Mouse (Mus musculus) hindbrain, embryonic 16.5 days (tissue): ENCODE data around the gene Abca17. TPM values are rescaled to one million over a fixed set of nuclear protein-coding genes. Genes with fewer than 3 reads are reported as not detected.

Source experiments
- ATAC-seq: fragments of 200-750 bp; cut with Nextera tagmentation; 2 replicates; pipeline ENCODE4 v1.8.0; 2017; ENCODE audit warnings: moderate TSS enrichment, moderate library complexity
- H3K27ac ChIP-seq: fragments of 300-500 bp; sonication (generic); 2 replicates; pipeline ENCODE4 v1.5.1; 2014; ENCODE audit warnings: low read depth, mild to moderate bottlenecking, control low read depth, low read length, moderate library complexity
- H3K27me3 ChIP-seq: fragments of 300-500 bp; sonication (generic); replicated peaks from 2 replicates; pipeline ENCODE4 v1.6.1; 2014; ENCODE audit warnings: low read length; ENCODE audit not compliant: control insufficient read depth, insufficient read depth
- H3K36me3 ChIP-seq: fragments of 300-500 bp; sonication (generic); 2 replicates; pipeline ENCODE4 v1.6.1; 2014; ENCODE audit warnings: mild to moderate bottlenecking, low read length, moderate library complexity, mixed read lengths; ENCODE audit not compliant: control insufficient read depth, insufficient read depth
- H3K4me1 ChIP-seq: fragments of 300-500 bp; sonication (generic); 2 replicates; pipeline ENCODE4 v1.6.1; 2014; ENCODE audit warnings: low read depth, low read length; ENCODE audit not compliant: control insufficient read depth, insufficient read depth
- H3K4me2 ChIP-seq: fragments of 300-500 bp; sonication (generic); 2 replicates; pipeline ENCODE4 v1.6.1; 2014; ENCODE audit warnings: mild to moderate bottlenecking, low read length, control low read depth, moderate library complexity
- H3K4me3 ChIP-seq: fragments of 300-500 bp; sonication (generic); 2 replicates; pipeline ENCODE4 v1.5.1; 2014; ENCODE audit warnings: mild to moderate bottlenecking, low read length, control low read depth, moderate library complexity
- H3K9ac ChIP-seq: fragments of 300-500 bp; sonication (generic); 2 replicates; pipeline ENCODE4 v1.6.1; 2014; ENCODE audit warnings: low read depth, mild to moderate bottlenecking, control low read depth, low read length, moderate library complexity
- H3K9me3 ChIP-seq: fragments of 300-500 bp; sonication (generic); 2 replicates; pipeline ENCODE4 v1.6.1; 2014; ENCODE audit warnings: mild to moderate bottlenecking, low read length, moderate library complexity; ENCODE audit not compliant: control insufficient read depth
- WGBS: fragments of 180-500 bp; shearing (Covaris S2); extraction: QIAGEN DNeasy Blood & Tissue Kit; methylation state at CpG from one replicate; pipeline ENCODE4 v1.1.7; 2014; 5-methylcytosine and 5-hydroxymethylcytosine counted together
- polyA plus RNA-seq: library from polyadenylated mRNA; unstranded; fragments of >200 nt; fragmentation: Nextera tagmentation; extraction: Ambion mirVana; gene quantifications from 2 replicates; pipeline ENCODE4 v1.2.1, GENCODE M21; 2015

Gene Abca17
- polyA plus RNA-seq, 1 experiment from 2014 or later, result 1.2 TPM

DNA sequence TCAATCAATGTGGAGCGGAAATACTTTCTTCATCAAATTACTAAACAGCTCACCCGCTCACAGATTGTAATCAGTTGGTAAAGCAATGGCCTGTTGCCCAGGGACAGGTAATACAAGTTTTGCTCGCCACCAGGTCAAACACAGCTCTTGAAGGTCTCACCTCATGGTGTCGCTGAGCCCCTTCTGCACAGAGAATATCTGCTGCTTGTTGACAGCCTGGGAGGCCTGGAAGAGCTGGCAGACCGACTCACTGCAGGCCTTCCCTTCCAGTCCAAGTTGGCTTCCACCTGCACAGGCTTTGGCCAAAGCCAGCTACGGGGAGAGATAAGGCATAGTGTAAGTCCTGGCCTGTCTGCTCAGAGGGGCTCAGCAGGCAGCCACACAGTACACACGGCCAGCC, 113.9 kb downstream of the Abca17 start:
- H3K36me3 ChIP-seq, result peaks cover 30% of the 10 kb centered on the region
- H3K4me3 ChIP-seq, result no peak overlapping the region
- H3K9me3 ChIP-seq, result no peaks in the 10 kb centered on the region
- ATAC-seq, result no peak
- no peak overlapping the region for H3K27ac ChIP-seq
- no peak overlapping the region for H3K9ac ChIP-seq
- no peak overlapping the region for H3K4me2 ChIP-seq
- H3K27me3 ChIP-seq, result no peaks in the 10 kb centered on the region
- H3K4me1 ChIP-seq, result no peaks in the 10 kb centered on the region
- WGBS, result 92% methylated on average over 7 of the region's 7 CpGs

GRCm38 (mm10) chr17:24236479-24236878, 114.4 kb downstream of the Abca17 start:
- 97% methylated on average over 1 of the region's 1 CpGs for WGBS
- H3K4me3 ChIP-seq, result no peak overlapping the region
- no peak for ATAC-seq
- H3K36me3 ChIP-seq, result peaks cover 30% of the 10 kb centered on the region
- H3K4me1 ChIP-seq, result no peaks in the 10 kb centered on the region
- no peak overlapping the region for H3K27ac ChIP-seq
- no peak overlapping the region for H3K4me2 ChIP-seq
- no peak overlapping the region for H3K9ac ChIP-seq
- no peaks in the 10 kb centered on the region for H3K27me3 ChIP-seq
- no peaks in the 10 kb centered on the region for H3K9me3 ChIP-seq

- H3K9me3 ChIP-seq, result no peaks in the 10 kb centered on the region
- no peak overlapping the region for H3K4me2 ChIP-seq
- no peaks in the 10 kb centered on the region for H3K27me3 ChIP-seq
- no peaks in the 10 kb centered on the region for H3K4me1 ChIP-seq
- 92% methylated on average over 7 of the region's 7 CpGs for WGBS
- no peak for ATAC-seq
- H3K36me3 ChIP-seq, result peaks cover 22% of the 10 kb centered on the region
- H3K27ac ChIP-seq, result no peak overlapping the region
- H3K4me3 ChIP-seq, result no peak overlapping the region
- H3K9ac ChIP-seq, result no peak overlapping the region
Measured at GRCm38 (mm10) chr17:24227941-24228340, 122.9 kb downstream of the Abca17 start.

DNA sequence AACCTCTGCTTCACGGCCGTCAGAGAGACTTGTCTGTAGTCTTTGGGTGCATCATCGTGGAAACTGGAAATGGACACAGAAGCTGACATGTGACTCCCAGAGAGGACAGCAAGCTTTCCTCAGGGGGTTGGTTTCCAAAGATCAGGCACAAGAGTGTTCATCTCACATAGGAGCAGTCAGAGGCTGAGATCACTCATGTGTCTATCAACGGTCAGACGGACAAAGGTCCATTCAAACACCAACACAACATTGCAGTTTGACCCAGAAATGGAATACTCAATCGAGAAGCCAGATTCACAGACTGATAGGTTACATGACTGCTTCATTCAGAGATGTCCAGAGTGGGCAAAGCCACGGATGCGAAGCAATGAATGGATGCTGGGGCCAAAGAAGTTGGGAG, 124.1 kb downstream of the Abca17 start:
- no peak for ATAC-seq
- Histone ChIP-seq H3K9me3 (no peaks in the 10 kb centered on the region), H3K4me3 (no peak overlapping the region), H3K27ac (no peak overlapping the region), H3K4me1 (no peaks in the 10 kb centered on the region), H3K9ac (no peak overlapping the region), H3K4me2 (no peak overlapping the region), H3K27me3 (no peaks in the 10 kb centered on the region), H3K36me3 (peaks cover 20% of the 10 kb centered on the region; the same call in 1 of the 2 replicates)
- 91% methylated on average over 8 of the region's 8 CpGs for WGBS

DNA sequence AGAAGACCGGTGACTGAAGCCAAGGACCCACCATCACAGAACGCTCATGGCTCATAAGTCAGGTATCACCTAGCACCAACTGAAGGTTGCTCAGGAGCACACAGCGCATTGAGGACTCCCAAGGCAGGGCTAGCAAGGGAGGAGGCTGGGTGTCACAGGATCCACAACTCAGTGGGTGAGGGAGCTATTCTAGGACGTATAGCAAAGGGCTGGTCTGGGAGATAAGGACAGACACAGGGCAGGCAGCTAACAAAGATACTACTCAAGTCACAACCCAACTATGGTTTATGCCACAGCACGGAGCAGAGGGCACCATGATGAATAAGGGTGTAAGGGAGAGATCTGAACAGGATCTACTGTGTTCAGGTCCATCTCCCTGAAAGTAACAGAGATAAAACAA, 125.0 kb downstream of the Abca17 start:
- peaks cover 17% of the 10 kb centered on the region; the same call in 1 of the 2 replicates for H3K36me3 ChIP-seq
- peaks cover 4% of the 10 kb centered on the region for H3K4me1 ChIP-seq
- ATAC-seq, result no peak
- H3K9ac ChIP-seq, result no peak overlapping the region
- 89% methylated on average over 5 of the region's 5 CpGs for WGBS
- no peak overlapping the region for H3K4me3 ChIP-seq
- H3K9me3 ChIP-seq, result no peaks in the 10 kb centered on the region
- H3K27ac ChIP-seq, result no peak overlapping the region
- no peaks in the 10 kb centered on the region for H3K27me3 ChIP-seq
- no peak overlapping the region for H3K4me2 ChIP-seq

DNA sequence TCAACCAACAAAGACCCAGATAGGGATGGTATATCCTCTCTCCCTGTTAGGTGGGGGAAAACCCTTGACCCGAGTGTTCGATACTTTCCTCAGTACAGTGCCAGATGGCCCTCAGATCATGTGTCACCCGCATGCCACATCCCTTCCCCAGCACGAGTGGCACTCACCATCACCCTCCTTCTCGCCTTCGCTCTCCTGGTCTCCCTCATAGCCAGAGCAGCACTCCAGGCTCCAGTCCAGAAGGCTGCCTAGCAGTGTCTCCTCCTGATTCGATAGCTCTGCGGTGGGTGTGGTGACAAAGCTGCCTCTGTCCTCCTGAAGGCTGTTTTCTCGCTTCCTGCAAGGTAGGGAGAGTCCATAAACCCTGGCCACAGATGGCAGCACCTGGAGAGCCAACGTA, 126.1 kb downstream of the Abca17 start:
- 85% methylated on average over 10 of the region's 10 CpGs for WGBS
- ATAC-seq, result no peak
- Histone ChIP-seq H3K9me3 (no peaks in the 10 kb centered on the region), H3K4me1 (peaks cover 8% of the 10 kb centered on the region), H3K27ac (no peak overlapping the region), H3K27me3 (no peaks in the 10 kb centered on the region), H3K4me3 (no peak overlapping the region), H3K4me2 (no peak overlapping the region), H3K9ac (no peak overlapping the region), H3K36me3 (peaks cover 17% of the 10 kb centered on the region; the same call in 1 of the 2 replicates)

GRCm38 (mm10) chr17:24223513-24223912, 127.4 kb downstream of the Abca17 start:
- H3K4me2 ChIP-seq, result no peak overlapping the region
- H3K9me3 ChIP-seq, result no peaks in the 10 kb centered on the region
- no peak overlapping the region for H3K4me3 ChIP-seq
- no peak overlapping the region for H3K27ac ChIP-seq
- H3K4me1 ChIP-seq, result peaks cover 12% of the 10 kb centered on the region
- H3K9ac ChIP-seq, result no peak overlapping the region
- peaks cover 17% of the 10 kb centered on the region; the same call in 1 of the 2 replicates for H3K36me3 ChIP-seq
- 90% methylated on average over 5 of the region's 5 CpGs for WGBS
- no peak for ATAC-seq
- H3K27me3 ChIP-seq, result no peaks in the 10 kb centered on the region

GRCm38 (mm10) chr17:24222653-24223052, 128.2 kb downstream of the Abca17 start:
- Histone ChIP-seq H3K4me1 (peaks cover 12% of the 10 kb centered on the region), H3K27me3 (no peaks in the 10 kb centered on the region), H3K36me3 (peaks cover 21% of the 10 kb centered on the region; the same call in 1 of the 2 replicates), H3K9me3 (no peaks in the 10 kb centered on the region), H3K27ac (no peak overlapping the region), H3K9ac (no peak overlapping the region), H3K4me3 (no peak overlapping the region), H3K4me2 (no peak overlapping the region)
- no peak for ATAC-seq
- 81% methylated on average over 6 of the region's 6 CpGs for WGBS

- H3K9me3 ChIP-seq, result no peaks in the 10 kb centered on the region
- H3K4me2 ChIP-seq, result peak within 1 kb of the TSS; percentile 85
- peak within 1 kb of the TSS; percentile 84 for H3K9ac ChIP-seq
- H3K4me1 ChIP-seq, result peaks cover 12% of the 10 kb centered on the region
- peak within 1 kb of the TSS; percentile 85 for H3K4me3 ChIP-seq
- no peaks in the 10 kb centered on the region for H3K27me3 ChIP-seq
- 5% methylated on average over 41 of the region's 41 CpGs for WGBS
- peak; percentile 95 for ATAC-seq
- peaks cover 21% of the 10 kb centered on the region for H3K36me3 ChIP-seq
- H3K27ac ChIP-seq, result peak within 1 kb of the TSS; percentile 59
Measured at GRCm38 (mm10) chr17:24220435-24221411, 130.1 kb downstream of the Abca17 start, which contains the start of gene Tedc2. TSS of gene Tedc2 (minus strand) at chr17:24220851.
